Mouse (Mus musculus) G1E (cell line): ENCODE measurements around the gene Pcsk2. TPM values are rescaled to one million over a fixed set of nuclear protein-coding genes. Genes with fewer than 3 reads are reported as not detected.

Experiments
- ATAC-seq: 2 replicates; pipeline ENCODE4 v1.8.0; 2016; ENCODE audit warnings: mild to moderate bottlenecking; ENCODE audit not compliant: insufficient number of reproducible peaks, poor library complexity, low FRiP score, severe bottlenecking; ENCODE audit errors: extremely low read depth
- DNase-seq: peaks from one replicate; pipeline ENCODE4 v3.0.0; 2012; ENCODE audit warnings: low spot score
- H3K27me3 ChIP-seq: 2 replicates; pipeline ENCODE4 v1.6.1; 2012; ENCODE audit warnings: mild to moderate bottlenecking, low read length, inconsistent platforms; ENCODE audit not compliant: insufficient read depth
- H3K36me3 ChIP-seq: replicated peaks from 2 replicates; pipeline ENCODE3; 2012; ENCODE audit warnings: mild to moderate bottlenecking, inconsistent platforms
- H3K4me1 ChIP-seq: 2 replicates; pipeline ENCODE4 v1.6.1; 2012; ENCODE audit warnings: low read depth, low read length, inconsistent platforms, mixed read lengths; ENCODE audit not compliant: insufficient read depth
- H3K4me3 ChIP-seq: 2 replicates; pipeline ENCODE4 v1.5.1; 2012; ENCODE audit warnings: low read depth, mild to moderate bottlenecking, inconsistent platforms, low read length, moderate library complexity, mixed read lengths
- H3K9me3 ChIP-seq: replicated peaks from 2 replicates; pipeline ENCODE4 v1.6.1; 2012; ENCODE audit warnings: inconsistent platforms
- CTCF ChIP-seq: IDR thresholded peaks from 2 replicates; pipeline ENCODE4 v1.5.1; 2012; ENCODE audit warnings: low read depth, low read length, inconsistent platforms, mixed read lengths
- GATA1 ChIP-seq: IDR thresholded peaks from 2 replicates; pipeline ENCODE4 v1.6.1; 2012; ENCODE audit warnings: borderline replicate concordance, low read length, inconsistent platforms, mixed read lengths
- GATA2 ChIP-seq: IDR thresholded peaks from 2 replicates; pipeline ENCODE4 v1.6.1; 2012; ENCODE audit warnings: low read depth, low read length, inconsistent platforms, borderline replicate concordance
- POLR2AphosphoS5 ChIP-seq: IDR thresholded peaks from 2 replicates; pipeline ENCODE4 v1.6.1; 2012; ENCODE audit warnings: low read depth, low read length, inconsistent platforms; ENCODE audit not compliant: insufficient replicate concordance
- TAL1 ChIP-seq: conservative IDR thresholded peaks from 2 replicates; pipeline ENCODE4 v1.6.1; 2012; ENCODE audit warnings: low read depth, low read length, inconsistent platforms, mixed read lengths
- polyA plus RNA-seq: library from polyadenylated mRNA; stranded (reverse); fragments of >175 nt; gene quantifications from 2 replicates; pipeline ENCODE4 v1.2.3, GENCODE M21; 2012
- total RNA-seq, 2 experiments: library from RNA; stranded (forward) in 1 of 2; stranded (reverse) in 1 of 2; fragments of 200-1000 nt in 1 of 2; fragments of >200 nt in 1 of 2; fragmentation: Nextera tagmentation in 1 of 2; gene quantifications; 2 replicates each; pipeline ENCODE4 v1.2.3; 2014 to 2017

Pcsk2 gene
- total and polyA plus RNA-seq, 3 experiments: 0.15 to 0.27 TPM; not detected in 1

GRCm38 (mm10) chr2:143853447-143853846 is 307.5 kb downstream of the Pcsk2 start:
- ATAC-seq (no peak), DNase-seq (no peak)
- Histone ChIP-seq H3K27me3 (no peaks in the 10 kb centered on the region; the same call in 1 of the 2 replicates), H3K36me3 (no peaks in the 10 kb centered on the region), H3K4me1 (no peaks in the 10 kb centered on the region), H3K9me3 (no peaks in the 10 kb centered on the region), H3K4me3 (no peak overlapping the region)
- TF ChIP-seq GATA1 (no peak), TAL1 (no peak), GATA2 (no peak), POLR2AphosphoS5 (no peak), CTCF (no peak)

DNA sequence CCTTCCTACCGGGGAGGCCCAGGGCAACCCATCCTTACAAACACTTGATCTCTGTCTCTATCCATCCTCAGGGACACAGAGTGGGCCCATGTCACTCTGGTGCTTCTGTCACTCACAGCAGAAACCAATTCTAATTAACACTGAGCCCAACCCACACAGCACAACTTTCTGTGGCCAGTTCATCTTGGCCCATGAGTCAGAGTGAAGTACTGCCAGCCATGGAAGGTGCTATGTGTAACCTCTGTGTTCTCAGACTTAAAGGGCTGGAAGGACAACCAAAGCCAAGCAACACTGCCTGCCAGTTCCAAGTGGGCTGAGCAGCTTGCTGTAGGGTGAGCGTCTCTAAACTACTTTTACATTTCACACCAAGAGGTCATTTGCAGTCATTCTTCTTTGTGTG is 313.2 kb downstream of the Pcsk2 start:
- no peaks in the 10 kb centered on the region for H3K27me3 ChIP-seq
- H3K4me1 ChIP-seq: no peaks in the 10 kb centered on the region
- no peak for DNase-seq
- no peak for ATAC-seq
- no peaks in the 10 kb centered on the region for H3K9me3 ChIP-seq
- no peaks in the 10 kb centered on the region for H3K36me3 ChIP-seq
- TF ChIP-seq GATA2 (no peak), GATA1 (no peak), CTCF (no peak), POLR2AphosphoS5 (no peak), TAL1 (no peak)
- no peak overlapping the region for H3K4me3 ChIP-seq

GRCm38 (mm10) chr2:143862484-143863231 is 316.7 kb downstream of the Pcsk2 start, which contains the start of gene Bfsp1:
TSS of gene Bfsp1 (minus strand) at chr2:143863173.
- ATAC-seq (no peak), DNase-seq (no peak)
- TF ChIP-seq POLR2AphosphoS5: no peak
- no peak for TF ChIP-seq GATA2
- no peak for TF ChIP-seq CTCF
- TF ChIP-seq TAL1: no peak
- no peak for TF ChIP-seq GATA1
- Histone ChIP-seq H3K27me3 (no peaks in the 10 kb centered on the region), H3K9me3 (no peaks in the 10 kb centered on the region), H3K4me1 (no peaks in the 10 kb centered on the region), H3K4me3 (no peak within 1 kb of the TSS), H3K36me3 (no peaks in the 10 kb centered on the region)

- H3K9me3 ChIP-seq: no peaks in the 10 kb centered on the region
- no peak for TF ChIP-seq POLR2AphosphoS5
- no peak for TF ChIP-seq CTCF
- no peak for TF ChIP-seq GATA1
- no peak for TF ChIP-seq GATA2
- TF ChIP-seq TAL1: no peak
- DNase-seq: no peak
- H3K4me1 ChIP-seq: no peaks in the 10 kb centered on the region
- no peak overlapping the region for H3K4me3 ChIP-seq
- no peak for ATAC-seq
- no peaks in the 10 kb centered on the region for H3K36me3 ChIP-seq
- no peaks in the 10 kb centered on the region for H3K27me3 ChIP-seq
Measured at GRCm38 (mm10) chr2:143864600-143864999, 318.6 kb downstream of the Pcsk2 start.
